Mouse (Mus musculus): ENCODE measurements around the gene Proser1.

DNA sequence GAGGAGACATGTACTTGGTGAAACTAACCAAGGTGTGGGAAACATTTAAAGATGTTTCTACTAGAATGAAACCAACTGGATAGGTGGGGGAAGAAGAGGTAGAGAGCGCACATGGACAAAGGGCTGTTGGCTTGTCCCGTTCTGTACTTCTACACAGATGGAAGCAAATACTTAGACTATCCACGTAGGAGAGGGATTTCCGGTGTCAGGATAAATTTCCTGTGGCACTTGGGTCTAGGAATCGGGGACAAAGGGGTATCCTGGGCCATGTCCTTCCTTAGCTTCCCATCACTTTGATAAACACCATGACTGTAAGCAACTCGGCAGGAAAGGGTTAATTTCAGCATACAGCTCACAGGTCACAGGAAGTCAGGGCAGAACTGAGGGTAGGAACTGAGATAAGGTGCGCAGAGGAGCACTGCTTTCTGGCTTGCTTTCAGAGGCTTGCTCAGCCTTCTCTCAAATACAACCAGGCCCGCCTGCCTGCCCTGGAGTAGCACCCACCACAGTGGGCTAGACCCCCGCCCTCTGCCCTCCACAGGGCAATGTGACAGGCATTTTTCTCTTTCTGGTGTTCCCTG, 23.6 kb downstream of the Proser1 start:
- TF ChIP-seq CTCF (conservative IDR thresholded peaks at IDR 0.05; ENCODE audit: low read length), result no peak
- TF ChIP-seq POU5F1 (IDR thresholded peaks at IDR 0.05; ENCODE audit: borderline replicate concordance, low read length), result no peak

Measured in E14TG2a.4 (cell line).